Mouse (Mus musculus) spleen, adult 2 months (tissue): ENCODE data around the gene Myoz1.

ENCODE experiments used
- CTCF ChIP-seq: fragments of 200-500 bp; IDR thresholded peaks from 2 replicates; pipeline ENCODE4 v1.5.1; 2011; ENCODE audit warnings: mild to moderate bottlenecking, inconsistent platforms; ENCODE audit not compliant: insufficient read depth, insufficient read length, insufficient replicate concordance; ENCODE audit errors: extremely low read depth
- POLR2A ChIP-seq: fragments of 200-500 bp; IDR thresholded peaks from 2 replicates; pipeline ENCODE4 v1.6.1; 2011; ENCODE audit warnings: low read depth, low read length, inconsistent platforms

DNA sequence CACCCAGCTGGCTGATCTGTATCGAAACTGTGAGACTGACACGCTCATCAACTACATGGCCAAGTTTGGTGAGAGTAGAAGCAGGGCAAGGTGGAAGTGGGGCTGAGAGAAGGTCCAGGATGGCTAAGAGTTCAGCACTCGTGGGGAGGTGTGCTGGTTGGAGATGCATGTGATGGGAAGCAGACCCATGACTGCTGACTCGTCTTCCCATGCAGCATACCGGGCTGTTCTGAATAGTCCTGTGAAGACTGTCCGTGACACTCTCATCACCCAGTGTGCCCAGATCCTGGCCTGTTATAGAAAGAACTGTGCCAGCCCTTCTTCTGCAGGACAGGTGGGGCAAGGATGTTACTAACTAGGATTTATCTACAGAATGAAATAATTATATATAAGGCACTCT, 35.4 kb upstream of the Myoz1 start:
- TF ChIP-seq POLR2A (no peak), CTCF (no peak)
